Mouse (Mus musculus): ENCODE data around the gene Cfap65.
A peak's percentile ranks its signal among the peaks of the same experiment; 100 is the strongest.

Gene Cfap65

GRCm38 (mm10) chr1:74880785-74881360 is 54.5 kb downstream of the Cfap65 start:
- DNase-seq = peak; percentile 69

GRCm38 (mm10) chr1:74877199-74877598 is 58.2 kb downstream of the Cfap65 start:
- no peak for DNase-seq

GRCm38 (mm10) chr1:74872218-74872617 is 63.2 kb downstream of the Cfap65 start:
- no peak for DNase-seq

GRCm38 (mm10) chr1:74861783-74862182 is 73.6 kb downstream of the Cfap65 start:
- DNase-seq = no peak

- DNase-seq = no peak
These were observed 76.0 kb downstream of the Cfap65 start for GRCm38 (mm10) chr1:74859223-74859984.

GRCm38 (mm10) chr1:74858805-74859204 is 76.6 kb downstream of the Cfap65 start:
- no peak for DNase-seq

- DNase-seq = peak; percentile 66
These were observed 77.2 kb downstream of the Cfap65 start for GRCm38 (mm10) chr1:74858171-74858719.

- no peak for DNase-seq
These were observed 77.7 kb downstream of the Cfap65 start for GRCm38 (mm10) chr1:74857677-74858076.

- DNase-seq = no peak
These were observed 78.2 kb downstream of the Cfap65 start for GRCm38 (mm10) chr1:74857201-74857600.

GRCm38 (mm10) chr1:74856791-74857190 is 78.6 kb downstream of the Cfap65 start:
- DNase-seq = no peak

GRCm38 (mm10) chr1:74856439-74856720 is 79.0 kb downstream of the Cfap65 start:
- DNase-seq = no peak

- no peak for DNase-seq
These were observed 79.6 kb downstream of the Cfap65 start for GRCm38 (mm10) chr1:74855651-74856438.

- no peak for DNase-seq
These were observed 80.2 kb downstream of the Cfap65 start for GRCm38 (mm10) chr1:74855156-74855555.

GRCm38 (mm10) chr1:74854306-74855056 is 80.9 kb downstream of the Cfap65 start, which contains the start of gene Cdk5r2:
Gene Cdk5r2, plus strand, starts transcription at chr1:74854934.
- DNase-seq = peak; percentile 92
